Mouse (Mus musculus): ENCODE data around the gene Nedd1. TPM values are rescaled to one million over a fixed set of nuclear protein-coding genes. Genes with fewer than 3 reads are reported as not detected.

Gene Nedd1
- total RNA-seq (2022) = 1 to 10 TPM; 2.9 to 4.1 (median 3.7) TPM

- DNase-seq (ENCODE audit: low spot score in 2 of 2) = peak; percentile 80 to 87
Observed at GRCm38 (mm10) chr10:92721771-92722619, at the start of gene Nedd1. Gene Nedd1, minus strand, starts transcription at chr10:92722420.

GRCm38 (mm10) chr10:92754359-92754758, 32.1 kb upstream of the Nedd1 start:
- DNase-seq (ENCODE audit: low spot score in 2 of 2) = no peak

GRCm38 (mm10) chr10:92730339-92730738, 8.1 kb upstream of the Nedd1 start:
- no peak for DNase-seq (ENCODE audit: low spot score in 2 of 2)

- no peak for DNase-seq (ENCODE audit: low spot score in 2 of 2)
Observed at GRCm38 (mm10) chr10:92728723-92729122, 6.5 kb upstream of the Nedd1 start.

GRCm38 (mm10) chr10:92722620-92722988, 384 bp upstream of the Nedd1 start:
- DNase-seq (ENCODE audit: low spot score in 2 of 2) = no peak

GRCm38 (mm10) chr10:92699032-92699431, 23.2 kb downstream of the Nedd1 start:
- DNase-seq (ENCODE audit: low spot score in 2 of 2) = no peak

GRCm38 (mm10) chr10:92675056-92675455, 47.2 kb downstream of the Nedd1 start:
- DNase-seq (ENCODE audit: low spot score in 2 of 2) = no peak

GRCm38 (mm10) chr10:92671906-92672305, 50.3 kb downstream of the Nedd1 start:
- DNase-seq (ENCODE audit: low spot score in 2 of 2) = no peak

- DNase-seq (ENCODE audit: low spot score in 2 of 2) = no peak
Observed at GRCm38 (mm10) chr10:92665287-92665686, 56.9 kb downstream of the Nedd1 start.

- no peak for DNase-seq (ENCODE audit: low spot score in 2 of 2)
Observed at GRCm38 (mm10) chr10:92653266-92653665, 69.0 kb downstream of the Nedd1 start.

- DNase-seq (ENCODE audit: low spot score in 2 of 2) = no peak
Observed at GRCm38 (mm10) chr10:92652399-92652920, 69.8 kb downstream of the Nedd1 start.

- no peak for DNase-seq (ENCODE audit: low spot score in 2 of 2)
Observed at GRCm38 (mm10) chr10:92651266-92651665, 71.0 kb downstream of the Nedd1 start.

GRCm38 (mm10) chr10:92649096-92649495, 73.1 kb downstream of the Nedd1 start:
- no peak for DNase-seq (ENCODE audit: low spot score in 2 of 2)

- no peak for DNase-seq (ENCODE audit: low spot score in 2 of 2)
Observed at GRCm38 (mm10) chr10:92647691-92648090, 74.5 kb downstream of the Nedd1 start.

GRCm38 (mm10) chr10:92643995-92644394, 78.2 kb downstream of the Nedd1 start:
- DNase-seq (ENCODE audit: low spot score in 2 of 2) = no peak

- no peak for DNase-seq (ENCODE audit: low spot score in 2 of 2)
Observed at GRCm38 (mm10) chr10:92641032-92641431, 81.2 kb downstream of the Nedd1 start.
